Mouse (Mus musculus) lung, adult 2 months (tissue): ENCODE data around the gene H2afy2. TPM values are rescaled to one million over a fixed set of nuclear protein-coding genes. Genes with fewer than 3 reads are reported as not detected.

Source experiments
- DNase-seq: peaks from one replicate; pipeline ENCODE4 v3.0.0; 2022
- H3K4me1 ChIP-seq: fragments of 200-500 bp; 2 replicates; pipeline ENCODE4 v1.6.1; 2011; ENCODE audit warnings: low read length; ENCODE audit not compliant: control insufficient read depth, insufficient read depth
- H3K4me3 ChIP-seq: fragments of 200-500 bp; replicated peaks from 2 replicates; pipeline ENCODE3; 2011; ENCODE audit warnings: low read depth, mild to moderate bottlenecking, control low read depth, low read length; ENCODE audit errors: extremely low read depth
- CTCF ChIP-seq: fragments of 200-500 bp; IDR thresholded peaks from 2 replicates; pipeline ENCODE4 v1.5.1; 2011; ENCODE audit warnings: mild to moderate bottlenecking, low read length, control low read depth; ENCODE audit not compliant: insufficient read depth
- POLR2A ChIP-seq: fragments of 200-500 bp; IDR thresholded peaks from 2 replicates; pipeline ENCODE4 v1.6.1; 2011; ENCODE audit warnings: low read depth, mild to moderate bottlenecking, control low read depth, low read length, borderline replicate concordance; ENCODE audit errors: extremely low read depth
- WGBS: fragments of 180-500 bp; shearing (Covaris S2); methylation state at CpG from one replicate; pipeline ENCODE4 v1.1.7; 2018; 5-methylcytosine and 5-hydroxymethylcytosine counted together
- polyA plus RNA-seq: library from polyadenylated mRNA; depleted of rRNA; stranded (reverse); fragments of >200 nt; gene quantifications from 2 replicates; pipeline ENCODE4 v1.2.3, GENCODE M21; 2012

The H2afy2 gene
- polyA plus RNA-seq, 1 experiment: 6.5 TPM

DNA sequence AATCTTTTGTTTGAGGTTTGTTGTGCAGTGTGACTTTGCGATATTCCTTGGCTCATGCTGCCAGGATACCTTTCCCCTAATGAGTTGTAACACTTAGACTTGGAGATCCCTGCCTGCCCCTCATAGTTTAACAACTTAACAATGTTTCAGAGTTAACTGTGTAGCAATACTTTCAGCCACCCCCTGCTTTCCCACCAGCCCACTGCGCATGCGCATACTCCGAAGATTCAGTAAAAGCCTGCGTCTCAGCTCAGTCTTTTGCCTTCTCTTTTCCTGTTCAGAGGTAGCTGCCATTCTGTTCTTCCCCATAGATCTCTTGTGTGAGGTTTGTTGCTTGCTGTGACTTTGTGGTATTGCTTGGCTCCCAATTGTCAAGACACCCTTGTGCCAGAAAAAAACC is 4.6 kb upstream of the H2afy2 start:
- Histone ChIP-seq H3K4me3 (no peak overlapping the region), H3K4me1 (peaks cover 2% of the 10 kb centered on the region; the same call in 1 of the 2 replicates)
- DNase-seq: no peak
- 95% methylated on average over 5 of the region's 5 CpGs for WGBS
- no peak for TF ChIP-seq POLR2A
- TF ChIP-seq CTCF: no peak

DNA sequence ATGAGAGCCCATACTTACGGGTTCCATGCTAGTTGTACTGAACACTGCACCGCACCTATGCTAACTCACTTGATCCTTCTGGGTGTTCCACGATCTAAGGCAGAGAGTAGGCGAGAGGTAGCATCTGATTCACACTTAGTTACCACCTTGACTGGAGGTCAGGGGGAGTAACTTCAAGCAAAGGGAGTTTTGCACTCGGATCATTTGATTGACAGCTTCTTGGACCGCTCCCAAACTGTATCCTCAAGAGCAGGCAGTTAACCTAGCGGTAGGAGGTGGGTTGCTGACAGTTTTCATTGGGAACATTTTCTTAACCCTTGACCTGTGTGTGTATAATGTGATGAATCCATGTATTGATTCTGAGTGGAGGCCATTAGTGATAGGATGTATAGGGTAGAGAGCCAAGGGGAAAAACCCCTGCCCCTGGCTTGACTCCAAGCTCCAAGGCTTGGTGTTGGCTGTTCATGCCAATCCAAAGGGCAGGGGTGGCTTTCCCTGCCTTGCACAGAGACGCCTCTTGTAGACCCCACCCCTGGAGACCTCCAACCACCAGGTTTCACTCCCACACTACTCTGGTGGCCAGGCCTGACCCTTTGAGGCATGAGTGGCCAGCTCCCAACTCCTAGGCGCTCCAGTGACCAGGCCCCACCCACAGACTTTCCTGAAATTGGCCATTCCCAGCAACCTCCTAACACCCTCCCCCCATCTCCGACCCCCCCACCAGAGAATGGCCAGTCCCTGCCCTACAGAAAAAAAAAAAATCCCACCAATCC is 3.8 kb upstream of the H2afy2 start:
- TF ChIP-seq POLR2A: no peak
- no peak for TF ChIP-seq CTCF
- no peak for DNase-seq
- no peaks in the 10 kb centered on the region for H3K4me1 ChIP-seq
- 78% methylated on average over 10 of the region's 10 CpGs for WGBS
- no peak overlapping the region for H3K4me3 ChIP-seq

DNA sequence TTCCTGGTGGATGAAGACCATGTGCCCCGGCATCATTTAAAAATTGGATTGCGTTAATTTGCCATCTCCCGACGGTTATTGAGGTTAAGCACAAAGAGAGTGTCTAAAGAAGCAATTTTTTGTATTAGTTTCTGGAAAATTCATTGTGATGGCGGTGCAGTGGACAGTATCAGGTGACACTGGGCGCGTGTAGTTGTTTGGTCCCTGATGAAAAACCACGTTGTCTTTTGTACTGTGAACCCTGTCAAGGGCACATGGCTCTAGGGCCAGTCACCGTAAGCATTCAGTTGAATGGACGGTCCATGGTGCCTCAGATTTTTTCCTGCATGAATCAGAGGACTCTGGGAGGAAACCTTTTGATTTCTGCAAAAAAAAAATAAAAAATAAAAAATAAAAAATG is 467 bp upstream of the H2afy2 start:
- no peak for DNase-seq
- no peak overlapping the region for H3K4me3 ChIP-seq
- TF ChIP-seq POLR2A (no peak), CTCF (no peak)
- H3K4me1 ChIP-seq: no peaks in the 10 kb centered on the region
- 51% methylated on average over 10 of the region's 10 CpGs for WGBS

DNA sequence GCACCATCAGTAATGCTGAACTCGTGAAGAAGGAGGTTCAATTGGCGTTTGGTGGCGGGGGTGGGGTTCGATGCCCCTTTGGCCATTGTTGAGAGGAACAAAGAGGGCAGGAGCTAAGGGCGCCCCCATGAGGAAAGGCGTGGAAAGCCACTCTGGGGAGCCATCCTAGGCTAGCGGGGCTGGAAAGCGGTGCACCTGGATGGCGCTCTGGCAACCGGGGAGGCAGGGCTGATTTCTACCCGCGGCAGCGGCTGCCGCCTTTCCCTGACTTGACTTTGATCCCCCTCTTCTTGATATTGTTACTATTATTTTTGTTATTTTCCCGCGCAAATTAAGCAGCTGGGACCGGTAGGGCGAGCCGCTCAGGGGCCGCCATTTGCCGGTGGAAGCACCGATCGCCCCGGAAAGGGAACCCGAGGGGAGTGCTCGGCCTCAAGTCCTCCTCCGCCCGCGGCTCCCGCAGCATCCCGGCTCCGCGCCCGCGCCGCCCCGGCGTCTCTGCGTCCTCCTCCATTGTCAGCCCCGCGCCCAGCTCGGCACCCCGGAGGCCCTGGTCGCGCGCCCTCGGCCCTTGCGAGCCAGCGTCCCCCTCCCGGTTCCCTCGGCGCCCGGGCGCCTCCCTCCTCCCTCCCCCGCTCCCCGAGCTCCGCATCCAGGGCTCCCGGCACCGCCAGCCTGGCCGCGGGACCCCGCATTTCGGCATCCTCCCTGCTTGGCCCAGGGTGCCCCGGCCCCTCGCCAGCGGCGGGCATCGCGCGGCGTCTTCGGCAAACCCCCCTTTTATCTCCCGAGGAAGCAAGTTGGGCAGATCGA is 942 bp downstream of the H2afy2 start:
- Histone ChIP-seq H3K4me3 (peak overlapping the region; percentile 66), H3K4me1 (no peaks in the 10 kb centered on the region)
- TF ChIP-seq CTCF: peak; percentile 47
- TF ChIP-seq POLR2A: peak; percentile 46; the same call in 1 of the 2 replicates
- DNase-seq: peak; percentile 59
- WGBS: 2% methylated on average over 73 of the region's 74 CpGs

DNA sequence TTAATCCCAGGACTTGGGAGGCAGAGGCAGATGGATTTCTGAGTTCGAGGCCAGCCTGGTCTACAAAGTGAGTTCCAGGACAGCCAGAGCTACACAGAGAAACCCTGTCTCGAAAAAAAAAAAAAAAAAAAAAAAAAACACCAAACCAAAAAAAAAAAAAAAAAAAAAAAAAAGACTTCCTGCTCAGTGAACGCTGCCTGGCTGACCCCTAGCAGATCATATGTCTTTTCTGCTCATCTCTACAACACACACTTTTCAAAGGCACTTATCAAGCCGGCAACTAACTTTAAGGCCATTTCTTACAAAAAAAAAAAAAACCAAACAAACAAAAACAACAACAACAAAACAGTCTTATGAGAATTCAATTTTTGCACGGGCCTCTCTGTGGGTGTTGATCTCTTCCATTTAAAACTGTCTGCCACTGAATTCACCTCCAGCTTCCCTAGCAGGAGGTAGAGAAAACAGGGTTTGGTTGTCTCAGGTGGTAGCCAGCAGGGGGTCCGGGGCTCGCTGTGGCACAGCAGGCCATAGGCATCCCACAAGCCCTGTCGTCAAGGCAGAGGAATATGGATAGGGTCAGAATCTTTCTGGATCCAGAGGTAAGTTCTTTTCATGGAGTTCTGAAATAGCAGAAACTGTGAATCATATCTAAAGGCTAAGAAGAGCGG is 2.4 kb downstream of the H2afy2 start:
- TF ChIP-seq CTCF (no peak), POLR2A (no peak)
- no peaks in the 10 kb centered on the region for H3K4me1 ChIP-seq
- 57% methylated on average over 9 of the region's 9 CpGs for WGBS
- DNase-seq: no peak
- H3K4me3 ChIP-seq: no peak overlapping the region

DNA sequence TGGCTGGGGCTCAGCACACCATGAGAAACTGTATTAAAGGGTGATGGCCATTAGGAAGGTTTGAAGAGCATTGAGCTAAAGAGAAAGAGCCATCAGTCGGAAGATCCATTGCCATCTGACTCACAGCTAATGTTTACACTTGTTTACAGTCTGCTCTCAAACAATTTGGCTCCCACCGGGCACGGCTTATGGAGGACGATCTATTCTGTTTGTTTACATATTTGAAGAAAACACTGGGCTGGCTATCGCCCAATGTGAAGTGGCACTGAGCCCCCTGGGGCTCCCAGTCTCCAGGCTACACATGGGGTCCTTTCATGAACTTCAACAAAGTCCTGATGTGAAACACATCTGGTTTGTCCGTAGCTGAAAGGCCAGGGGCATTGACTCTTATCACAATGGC is 17.1 kb downstream of the H2afy2 start:
- TF ChIP-seq POLR2A (no peak), CTCF (no peak)
- H3K4me1 ChIP-seq: peaks cover 3% of the 10 kb centered on the region; the same call in 1 of the 2 replicates
- WGBS: 18% methylated on average over 6 of the region's 6 CpGs
- no peak for DNase-seq
- no peak overlapping the region for H3K4me3 ChIP-seq

DNA sequence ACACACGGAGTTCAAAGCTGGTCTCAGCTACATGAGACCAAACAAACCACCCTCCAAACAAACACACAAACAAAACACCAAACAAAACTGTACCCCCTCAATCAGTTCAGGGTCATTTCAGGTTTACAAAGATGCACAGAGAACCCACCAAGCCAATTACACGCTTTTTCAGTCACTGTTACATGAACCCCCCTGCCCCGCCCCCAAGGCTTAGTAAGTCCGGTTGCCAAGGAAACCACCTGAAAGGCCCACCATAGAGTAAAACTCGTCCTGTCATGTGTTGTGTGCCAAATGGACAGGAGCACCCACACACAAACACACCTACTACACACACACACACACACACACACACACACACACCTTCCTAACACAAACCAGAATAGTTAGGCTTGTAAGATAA is 18.4 kb downstream of the H2afy2 start:
- 87% methylated on average over 5 of the region's 5 CpGs for WGBS
- no peak for TF ChIP-seq CTCF
- TF ChIP-seq POLR2A: no peak
- peaks cover 3% of the 10 kb centered on the region; the same call in 1 of the 2 replicates for H3K4me1 ChIP-seq
- H3K4me3 ChIP-seq: no peak overlapping the region
- no peak for DNase-seq

DNA sequence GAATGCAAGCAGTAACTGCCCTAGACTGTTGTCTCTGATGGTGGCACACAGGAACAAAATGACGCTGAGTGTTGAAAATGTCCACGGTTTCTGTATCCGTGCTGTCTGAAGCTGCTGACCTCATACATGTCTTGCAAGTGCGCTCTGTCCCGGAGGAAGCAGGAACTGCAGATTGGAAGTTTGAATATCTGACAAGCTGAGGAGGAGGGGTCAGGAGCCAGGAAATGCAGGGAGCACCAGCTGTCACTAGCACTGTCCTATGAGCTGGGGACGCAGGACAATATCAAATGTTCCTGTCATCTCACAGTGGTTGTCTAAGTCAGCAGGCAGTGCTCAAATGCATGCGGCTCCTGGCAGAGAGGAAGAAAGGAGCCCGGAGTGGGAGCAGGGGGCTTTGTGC is 19.3 kb downstream of the H2afy2 start:
- no peak for DNase-seq
- 39% methylated on average over 8 of the region's 8 CpGs for WGBS

DNA sequence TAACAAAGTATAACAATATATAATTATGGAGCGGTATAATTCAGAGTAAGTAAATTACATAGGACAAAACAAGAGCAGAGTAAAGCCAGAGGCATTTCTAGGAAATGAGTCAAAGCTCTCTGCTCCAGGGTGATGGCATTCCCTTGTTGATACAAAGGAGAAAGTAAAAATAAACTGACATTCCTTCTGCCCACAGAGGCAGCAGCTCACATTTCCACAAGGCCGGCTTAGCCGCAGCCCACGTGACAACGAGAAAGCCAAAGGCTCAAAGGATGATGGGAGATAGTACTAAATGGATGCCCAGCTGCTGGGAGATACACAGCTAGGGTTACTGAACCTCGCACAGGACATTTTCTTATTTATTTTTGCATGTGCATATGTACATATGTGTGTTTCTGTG is 24.1 kb downstream of the H2afy2 start:
- Histone ChIP-seq H3K4me1 (peaks cover 3% of the 10 kb centered on the region; the same call in 1 of the 2 replicates), H3K4me3 (no peak overlapping the region)
- WGBS: 26% methylated on average over 6 of the region's 6 CpGs
- TF ChIP-seq POLR2A: no peak
- no peak for TF ChIP-seq CTCF
- DNase-seq: no peak

More for the DNA sequence above, 19.3 kb downstream of the H2afy2 start:
- H3K4me3 ChIP-seq: no peak overlapping the region
- peaks cover 3% of the 10 kb centered on the region; the same call in 1 of the 2 replicates for H3K4me1 ChIP-seq
- TF ChIP-seq CTCF (peak; percentile 26; the same call in 1 of the 2 replicates), POLR2A (peak; percentile 24; the same call in 1 of the 2 replicates)
